Mouse (Mus musculus): ENCODE data around the gene Pde9a. TPM values are rescaled to one million over a fixed set of nuclear protein-coding genes. Genes with fewer than 3 reads are reported as not detected.
"Not testable (repeated sequence)": the region's sequence is repeated elsewhere in the genome, so short reads cannot be mapped to it uniquely, and the experiment has no call there.

The Pde9a gene
- polyA plus RNA-seq, 1 experiment from 2014 or later = 62.5 TPM

DNA sequence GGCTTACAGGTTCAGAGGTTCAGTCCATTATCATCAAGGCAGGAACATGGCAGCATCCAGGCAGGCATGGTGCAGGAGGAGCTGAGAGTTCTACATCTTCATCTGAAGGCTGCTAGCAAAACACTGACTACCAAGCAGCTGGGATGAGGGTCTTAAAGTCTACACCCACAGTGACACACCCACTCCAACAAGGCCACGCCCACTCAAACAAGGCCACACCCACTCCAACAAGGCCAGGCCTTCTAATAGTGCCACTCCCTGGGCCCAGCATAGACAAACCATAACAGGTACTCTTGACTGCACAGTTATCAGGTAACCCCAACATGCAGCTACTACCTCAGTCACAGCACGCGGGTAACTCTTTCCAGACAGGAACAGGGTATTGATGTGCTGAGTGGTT is 31.3 kb upstream of the Pde9a start:
- not testable (repeated sequence) for H3K36me3 ChIP-seq (ENCODE audit: control insufficient read depth, insufficient read depth, low read length); H3K9me3 ChIP-seq (ENCODE audit: control insufficient read depth, low read length); H3K4me2 ChIP-seq (ENCODE audit: low read depth, low read length); H3K27ac ChIP-seq (ENCODE audit: low read length); H3K4me1 ChIP-seq (ENCODE audit: control insufficient read depth, insufficient read depth, low read length); H3K9ac ChIP-seq (ENCODE audit: low read depth, low read length); ATAC-seq; H3K27me3 ChIP-seq (replicated peaks; ENCODE audit: control insufficient read depth, insufficient read depth, low read length); H3K4me3 ChIP-seq (ENCODE audit: low read length)
- whole genome bisulfite sequencing = 74% methylated on average over 3 of the region's 3 CpGs

- H3K4me3 ChIP-seq (ENCODE audit: low read length) = no peak overlapping the region
- no peak overlapping the region for H3K4me2 ChIP-seq (ENCODE audit: low read depth, low read length)
- 44% methylated on average over 8 of the region's 8 CpGs for WGBS
- H3K9ac ChIP-seq (ENCODE audit: low read depth, low read length) = no peak overlapping the region
- no peak overlapping the region for H3K27ac ChIP-seq (ENCODE audit: low read length)
- no peaks in the 10 kb centered on the region for H3K9me3 ChIP-seq (ENCODE audit: control insufficient read depth, low read length)
- no peaks in the 10 kb centered on the region for H3K4me1 ChIP-seq (ENCODE audit: control insufficient read depth, insufficient read depth, low read length)
- H3K27me3 ChIP-seq (replicated peaks; ENCODE audit: control insufficient read depth, insufficient read depth, low read length) = no peaks in the 10 kb centered on the region
- no peaks in the 10 kb centered on the region for H3K36me3 ChIP-seq (ENCODE audit: control insufficient read depth, insufficient read depth, low read length)
- ATAC-seq = no peak
Observed at GRCm38 (mm10) chr17:31355792-31356502, 30.1 kb upstream of the Pde9a start.

- 85% methylated on average over 13 of the region's 13 CpGs for WGBS
- no peak for ATAC-seq
- no peak overlapping the region for H3K4me3 ChIP-seq (ENCODE audit: low read length)
Observed at GRCm38 (mm10) chr17:31360582-31360981, 25.4 kb upstream of the Pde9a start.

DNA sequence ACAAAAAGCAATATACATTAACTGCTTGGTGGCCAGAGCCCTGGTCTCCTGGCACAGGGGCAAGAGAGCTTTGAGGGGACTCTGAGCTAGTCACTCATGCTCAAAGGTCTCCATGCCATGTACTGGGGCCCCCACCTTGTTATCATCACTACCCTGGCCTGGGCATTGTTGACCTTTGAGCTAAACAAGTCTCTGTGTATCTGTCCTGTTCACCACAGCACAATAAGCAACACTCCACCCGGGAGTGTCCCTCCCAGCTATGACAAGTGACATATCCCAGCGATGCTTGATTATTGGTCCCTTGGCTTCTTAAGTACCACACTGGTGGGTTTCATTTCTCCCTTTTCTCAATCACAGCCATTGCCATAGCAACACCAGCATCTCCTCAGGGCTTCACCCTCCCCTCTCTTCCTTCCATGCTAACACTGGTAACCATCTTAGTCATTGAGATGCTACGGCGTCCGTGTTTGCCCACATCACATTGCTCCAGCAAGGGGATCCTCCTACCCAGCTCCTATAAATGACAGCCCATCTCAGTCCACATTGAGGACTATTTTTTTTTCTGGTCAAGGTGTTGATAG is 20.3 kb upstream of the Pde9a start:
- Histone ChIP-seq H3K27me3 (replicated peaks; ENCODE audit: control insufficient read depth, insufficient read depth, low read length) (no peaks in the 10 kb centered on the region), H3K9ac (ENCODE audit: low read depth, low read length) (no peak overlapping the region), H3K27ac (ENCODE audit: low read length) (no peak overlapping the region), H3K4me3 (ENCODE audit: low read length) (no peak overlapping the region), H3K36me3 (ENCODE audit: control insufficient read depth, insufficient read depth, low read length) (no peaks in the 10 kb centered on the region), H3K4me1 (ENCODE audit: control insufficient read depth, insufficient read depth, low read length) (no peaks in the 10 kb centered on the region), H3K4me2 (ENCODE audit: low read depth, low read length) (no peak overlapping the region), H3K9me3 (ENCODE audit: control insufficient read depth, low read length) (no peaks in the 10 kb centered on the region)
- WGBS = 81% methylated on average over 5 of the region's 5 CpGs
- no peak for ATAC-seq

More at GRCm38 (mm10) chr17:31360582-31360981, 25.4 kb upstream of the Pde9a start:
- Histone ChIP-seq H3K36me3 (ENCODE audit: control insufficient read depth, insufficient read depth, low read length) (no peaks in the 10 kb centered on the region), H3K4me2 (ENCODE audit: low read depth, low read length) (no peak overlapping the region), H3K9me3 (ENCODE audit: control insufficient read depth, low read length) (no peaks in the 10 kb centered on the region), H3K27me3 (replicated peaks; ENCODE audit: control insufficient read depth, insufficient read depth, low read length) (no peaks in the 10 kb centered on the region), H3K4me1 (ENCODE audit: control insufficient read depth, insufficient read depth, low read length) (no peaks in the 10 kb centered on the region), H3K27ac (ENCODE audit: low read length) (no peak overlapping the region), H3K9ac (ENCODE audit: low read depth, low read length) (no peak overlapping the region)

GRCm38 (mm10) chr17:31370221-31370620 is 15.8 kb upstream of the Pde9a start:
- Histone ChIP-seq H3K4me3 (ENCODE audit: low read length) (no peak overlapping the region), H3K9ac (ENCODE audit: low read depth, low read length) (no peak overlapping the region)

GRCm38 (mm10) chr17:31370931-31371330 is 15.1 kb upstream of the Pde9a start:
- Histone ChIP-seq H3K4me1 (ENCODE audit: control insufficient read depth, insufficient read depth, low read length) (no peaks in the 10 kb centered on the region), H3K9ac (ENCODE audit: low read depth, low read length) (no peak overlapping the region), H3K27ac (ENCODE audit: low read length) (no peak overlapping the region), H3K27me3 (replicated peaks; ENCODE audit: control insufficient read depth, insufficient read depth, low read length) (no peaks in the 10 kb centered on the region), H3K36me3 (ENCODE audit: control insufficient read depth, insufficient read depth, low read length) (no peaks in the 10 kb centered on the region), H3K4me2 (ENCODE audit: low read depth, low read length) (no peak overlapping the region), H3K4me3 (ENCODE audit: low read length) (no peak overlapping the region), H3K9me3 (ENCODE audit: control insufficient read depth, low read length) (no peaks in the 10 kb centered on the region)
- ATAC-seq = no peak

More at GRCm38 (mm10) chr17:31370221-31370620, 15.8 kb upstream of the Pde9a start:
- Histone ChIP-seq H3K36me3 (ENCODE audit: control insufficient read depth, insufficient read depth, low read length) (no peaks in the 10 kb centered on the region), H3K9me3 (ENCODE audit: control insufficient read depth, low read length) (no peaks in the 10 kb centered on the region), H3K27me3 (replicated peaks; ENCODE audit: control insufficient read depth, insufficient read depth, low read length) (no peaks in the 10 kb centered on the region), H3K27ac (ENCODE audit: low read length) (no peak overlapping the region), H3K4me1 (ENCODE audit: control insufficient read depth, insufficient read depth, low read length) (no peaks in the 10 kb centered on the region), H3K4me2 (ENCODE audit: low read depth, low read length) (no peak overlapping the region)
- ATAC-seq = no peak
- 89% methylated on average over 2 of the region's 2 CpGs for WGBS

DNA sequence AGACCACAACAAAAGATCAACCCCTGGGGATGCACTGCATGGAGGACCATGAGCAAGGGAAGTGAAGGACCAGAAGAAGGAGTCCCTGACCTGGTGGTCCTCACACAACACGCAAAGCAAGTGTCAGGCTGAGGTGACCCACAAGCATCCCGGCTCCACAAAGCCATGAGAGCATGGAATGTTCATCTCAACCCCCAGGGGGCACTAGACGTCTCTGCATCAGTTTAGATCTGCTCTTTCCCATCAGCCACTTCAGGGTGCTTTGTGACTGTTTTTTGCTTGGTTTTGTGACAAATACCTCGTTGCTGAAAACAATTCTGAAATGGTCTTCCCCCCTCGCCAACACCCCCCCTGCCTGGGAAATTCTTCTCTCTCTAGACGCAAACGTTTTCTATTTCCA is 8.0 kb upstream of the Pde9a start:
- 14% methylated on average over 7 of the region's 7 CpGs for WGBS
- Histone ChIP-seq H3K9ac (ENCODE audit: low read depth, low read length) (0 out of 2 replicates have a peak overlapping the region, but pooled peaks have one; percentile 4), H3K27ac (ENCODE audit: low read length) (no peak overlapping the region), H3K27me3 (replicated peaks; ENCODE audit: control insufficient read depth, insufficient read depth, low read length) (no peaks in the 10 kb centered on the region), H3K36me3 (ENCODE audit: control insufficient read depth, insufficient read depth, low read length) (no peaks in the 10 kb centered on the region), H3K4me3 (ENCODE audit: low read length) (no peak overlapping the region), H3K9me3 (ENCODE audit: control insufficient read depth, low read length) (no peaks in the 10 kb centered on the region), H3K4me1 (ENCODE audit: control insufficient read depth, insufficient read depth, low read length) (peaks cover 8% of the 10 kb centered on the region; the same call in 1 of the 2 replicates), H3K4me2 (ENCODE audit: low read depth, low read length) (no peak overlapping the region)
- ATAC-seq = no peak

- 0 out of 2 replicates have a peak overlapping the region, but pooled peaks have one; percentile 4 for H3K9ac ChIP-seq (ENCODE audit: low read depth, low read length)
- no peaks in the 10 kb centered on the region for H3K9me3 ChIP-seq (ENCODE audit: control insufficient read depth, low read length)
- no peaks in the 10 kb centered on the region for H3K36me3 ChIP-seq (ENCODE audit: control insufficient read depth, insufficient read depth, low read length)
- no peak for ATAC-seq
- H3K27me3 ChIP-seq (replicated peaks; ENCODE audit: control insufficient read depth, insufficient read depth, low read length) = no peaks in the 10 kb centered on the region
- peaks cover 8% of the 10 kb centered on the region; the same call in 1 of the 2 replicates for H3K4me1 ChIP-seq (ENCODE audit: control insufficient read depth, insufficient read depth, low read length)
- 64% methylated on average over 10 of the region's 10 CpGs for WGBS
- no peak overlapping the region for H3K27ac ChIP-seq (ENCODE audit: low read length)
- no peak overlapping the region for H3K4me3 ChIP-seq (ENCODE audit: low read length)
- H3K4me2 ChIP-seq (ENCODE audit: low read depth, low read length) = no peak overlapping the region
Observed at GRCm38 (mm10) chr17:31378361-31378761, 7.6 kb upstream of the Pde9a start.

- H3K36me3 ChIP-seq (ENCODE audit: control insufficient read depth, insufficient read depth, low read length) = no peaks in the 10 kb centered on the region
- 71% methylated on average over 2 of the region's 2 CpGs for WGBS
- H3K27ac ChIP-seq (ENCODE audit: low read length) = no peak overlapping the region
- no peak overlapping the region for H3K9ac ChIP-seq (ENCODE audit: low read depth, low read length)
- peaks cover 8% of the 10 kb centered on the region; the same call in 1 of the 2 replicates for H3K4me1 ChIP-seq (ENCODE audit: control insufficient read depth, insufficient read depth, low read length)
- H3K4me2 ChIP-seq (ENCODE audit: low read depth, low read length) = no peak overlapping the region
- H3K27me3 ChIP-seq (replicated peaks; ENCODE audit: control insufficient read depth, insufficient read depth, low read length) = no peaks in the 10 kb centered on the region
- no peak for ATAC-seq
- no peaks in the 10 kb centered on the region for H3K9me3 ChIP-seq (ENCODE audit: control insufficient read depth, low read length)
- no peak overlapping the region for H3K4me3 ChIP-seq (ENCODE audit: low read length)
Observed at GRCm38 (mm10) chr17:31379086-31379485, 6.9 kb upstream of the Pde9a start.
